Mouse (Mus musculus) CH12F3 (cell line): ENCODE results near the gene Psmb6.
"Not testable (repeated sequence)": the region's sequence is repeated elsewhere in the genome, so short reads cannot be mapped to it uniquely, and the experiment has no call there.

ENCODE experiments used
- in situ Hi-C: fragments of 300-500 bp; cut with MboI; formaldehyde crosslinking; loops from 2 replicates; pipeline ENCODE4 v1.14.3; 2020; ENCODE audit warnings: low sequenced_read_pairs

Psmb6 gene

DNA sequence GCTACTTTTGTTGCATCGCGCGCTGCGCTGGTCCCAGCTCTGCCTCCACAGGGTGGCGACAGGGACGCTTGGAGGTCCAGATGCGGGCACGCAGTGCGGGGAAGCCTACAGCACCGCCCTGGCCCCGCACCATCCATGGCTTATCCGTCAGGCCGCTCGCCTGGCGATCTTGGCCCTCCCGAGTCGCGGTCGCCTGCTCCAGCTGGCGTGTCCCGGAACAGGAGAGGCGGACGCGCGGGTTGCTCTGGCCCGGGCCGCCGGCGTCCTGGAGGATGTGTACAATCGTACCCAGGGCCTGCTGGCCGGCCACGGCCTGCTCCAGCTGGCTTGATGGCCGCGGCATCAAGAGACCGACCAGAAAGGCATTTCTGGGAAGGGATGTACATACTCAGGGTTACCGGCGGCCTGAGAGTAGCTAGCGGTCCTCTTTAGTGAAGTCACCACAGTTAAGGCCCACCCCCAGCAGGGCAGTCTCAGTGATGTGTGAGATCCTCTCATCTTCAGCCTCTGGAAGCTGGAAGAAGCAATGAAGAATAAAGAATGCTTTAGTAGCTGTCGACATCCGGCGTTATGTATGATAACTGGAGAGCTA, 4.9 kb upstream of the Psmb6 start:
- in situ Hi-C loops: loop anchor here (10.0 kb wide), 1 partner anchor 235 kb away; no protein-coding TSS in a partner anchor

DNA sequence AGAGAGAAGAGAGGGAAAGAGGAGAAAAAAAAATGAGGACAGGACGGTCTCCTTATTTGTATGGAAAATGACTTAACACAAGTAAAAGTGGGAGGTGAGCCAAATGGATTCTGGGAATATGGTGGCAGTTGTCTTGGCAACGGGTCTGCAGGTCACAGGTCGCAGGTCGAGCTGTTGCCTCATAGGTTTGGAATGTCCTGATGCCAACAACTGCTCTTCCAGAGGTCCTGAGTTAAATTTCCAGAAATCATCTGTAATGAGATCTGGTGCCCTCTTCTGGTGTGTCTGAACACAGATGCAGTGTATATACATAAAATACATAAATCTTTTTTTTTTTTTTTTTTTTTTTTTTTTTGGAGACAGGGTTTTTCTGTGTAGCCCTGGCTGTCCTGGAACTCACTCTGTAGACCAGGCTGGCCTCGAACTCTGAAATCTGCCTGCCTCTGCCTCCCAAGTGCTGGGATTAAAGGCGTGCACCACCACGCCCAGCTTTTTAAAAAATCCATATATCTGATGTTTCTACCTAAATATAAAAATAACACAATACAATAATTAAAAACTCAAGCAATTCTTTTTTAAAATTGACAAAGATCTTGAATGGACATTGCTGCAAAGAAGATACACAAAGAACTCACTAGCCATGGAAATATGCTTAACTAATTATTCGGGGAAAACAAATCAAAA, 1.7 kb upstream of the Psmb6 start:
- in situ Hi-C loops: loop anchor here (10.0 kb wide), 1 partner anchor 231 kb away; no protein-coding TSS in a partner anchor

- in situ Hi-C loops: loop anchor here (10.0 kb wide), 1 partner anchor 230 kb away; no protein-coding TSS in a partner anchor
Measured at GRCm38 (mm10) chr11:70524782-70525181, 385 bp upstream of the Psmb6 start.

GRCm38 (mm10) chr11:70525726-70526125, 559 bp downstream of the Psmb6 start:
- in situ Hi-C loops: loop anchor here (10.0 kb wide), 1 partner anchor 229 kb away; no protein-coding TSS in a partner anchor

GRCm38 (mm10) chr11:70526211-70526610, 1.0 kb downstream of the Psmb6 start:
- in situ Hi-C loops: loop anchor here (10.0 kb wide), 1 partner anchor 229 kb away; no protein-coding TSS in a partner anchor

GRCm38 (mm10) chr11:70528610-70529009, 3.4 kb downstream of the Psmb6 start:
- in situ Hi-C loops: loop anchor here (10.0 kb wide), 1 partner anchor 226 kb away; no protein-coding TSS in a partner anchor

DNA sequence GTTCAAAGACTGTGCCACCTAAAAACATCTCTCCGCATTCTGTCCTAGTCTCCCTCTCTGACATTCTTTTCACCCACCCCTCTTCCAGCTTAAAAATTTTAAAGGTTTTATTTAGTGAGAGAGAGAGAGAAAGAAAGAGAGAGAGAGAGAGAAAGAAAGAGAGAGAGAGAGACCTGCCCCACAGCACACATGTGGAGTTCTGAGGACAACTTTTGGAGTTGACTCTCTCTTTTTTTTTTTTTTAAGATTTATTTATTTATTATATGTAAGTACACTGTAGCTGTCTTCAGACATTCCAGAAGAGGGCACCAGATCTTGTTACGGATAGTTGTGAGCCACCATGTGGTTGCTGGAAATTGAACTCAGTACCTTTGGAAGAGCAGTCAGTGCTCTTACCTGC, 5.9 kb downstream of the Psmb6 start:
- in situ Hi-C loops: not testable (repeated sequence)

DNA sequence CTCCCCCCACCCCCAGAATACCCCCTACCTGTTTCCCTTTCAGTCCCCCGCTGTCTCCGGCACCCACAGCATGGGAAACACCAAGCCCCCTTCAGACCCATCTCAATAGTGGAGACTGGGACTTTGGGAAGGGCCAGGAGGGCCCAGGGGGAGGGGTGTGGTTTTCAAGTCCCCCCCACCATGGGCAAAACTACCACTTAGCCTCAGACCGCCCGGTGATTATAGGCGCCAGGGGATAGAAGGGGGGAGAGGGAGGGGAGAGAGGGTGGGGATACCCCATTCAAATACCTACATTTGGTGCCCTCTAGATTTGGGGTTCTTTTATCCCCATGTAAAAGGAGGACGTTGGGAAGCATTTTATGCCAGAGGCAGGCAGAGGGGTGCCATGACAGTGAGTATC, 7.7 kb downstream of the Psmb6 start, which contains the start of gene Gm40193:
Gene Gm40193 (minus strand): TSS at position 101 of the 400 bp plus-strand sequence.
- in situ Hi-C loops: no loop called here

DNA sequence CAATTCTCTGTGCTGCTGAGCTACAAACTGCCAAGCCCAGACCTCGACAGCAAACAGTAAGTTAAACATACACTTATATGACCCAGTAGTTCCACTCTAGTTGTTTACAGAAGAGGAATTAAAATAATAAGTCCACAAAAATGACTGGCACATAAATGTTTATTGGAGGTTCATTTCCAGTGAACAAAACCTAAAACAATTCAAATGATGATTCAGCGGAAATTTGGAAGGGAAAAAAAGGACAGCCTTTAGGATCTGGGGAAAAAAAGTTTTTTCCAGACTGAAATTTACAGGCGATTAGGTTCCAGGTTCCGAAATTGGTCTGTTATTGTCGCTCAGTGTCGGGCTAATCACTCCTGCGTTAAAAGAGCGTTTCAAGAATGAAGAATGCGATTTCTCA, 14.3 kb downstream of the Psmb6 start:
- in situ Hi-C loops: no loop called here

GRCm38 (mm10) chr11:70539877-70540587, 14.9 kb downstream of the Psmb6 start, which contains the start of gene Pld2:
Gene Pld2, plus strand, starts transcription at chr11:70540064.
- in situ Hi-C loops: no loop called here

DNA sequence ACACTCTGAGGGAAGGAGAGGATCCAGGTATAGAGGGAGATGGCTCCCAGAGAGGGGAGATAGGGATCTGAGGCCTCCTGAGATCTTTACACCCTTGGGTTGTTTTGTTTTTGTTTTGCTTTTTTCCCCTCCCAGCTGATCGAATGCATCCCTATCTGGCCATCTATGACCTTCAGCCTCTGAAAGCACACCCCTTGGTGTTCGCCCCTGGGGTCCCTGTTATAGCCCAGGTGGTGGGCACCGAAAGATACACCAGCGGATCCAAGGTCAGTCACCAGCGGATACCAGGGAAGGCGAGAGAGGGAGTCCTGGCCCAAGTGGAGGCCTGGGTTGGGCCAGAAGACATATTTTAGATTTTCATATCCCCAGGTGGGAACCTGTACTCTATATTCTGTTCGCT, 15.8 kb downstream of the Psmb6 start:
- in situ Hi-C loops: no loop called here

DNA sequence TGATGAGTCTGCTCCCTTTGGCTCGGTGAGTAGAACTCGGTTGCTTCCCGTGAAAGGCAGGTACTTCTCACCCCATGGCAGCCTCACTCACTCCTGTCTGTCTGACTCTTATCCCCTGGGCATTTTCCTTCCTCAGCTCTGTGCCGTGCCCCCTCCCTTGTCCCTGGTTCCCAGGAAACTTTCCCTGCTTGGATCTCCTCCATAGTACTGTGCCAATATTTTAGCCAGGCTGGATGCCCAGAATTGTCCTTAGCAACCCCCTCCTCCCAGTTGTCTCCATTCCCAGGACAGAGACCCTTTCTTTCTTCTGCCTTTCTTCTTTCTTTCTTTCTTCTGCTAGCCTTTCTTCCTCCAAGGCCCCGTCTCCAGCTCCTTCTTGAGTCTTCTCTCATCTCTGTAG, 16.2 kb downstream of the Psmb6 start:
- in situ Hi-C loops: no loop called here

- in situ Hi-C loops: no loop called here
Measured at GRCm38 (mm10) chr11:70544496-70544895, 19.3 kb downstream of the Psmb6 start.

- in situ Hi-C loops: no loop called here
Measured at GRCm38 (mm10) chr11:70551526-70551925, 26.4 kb downstream of the Psmb6 start.

DNA sequence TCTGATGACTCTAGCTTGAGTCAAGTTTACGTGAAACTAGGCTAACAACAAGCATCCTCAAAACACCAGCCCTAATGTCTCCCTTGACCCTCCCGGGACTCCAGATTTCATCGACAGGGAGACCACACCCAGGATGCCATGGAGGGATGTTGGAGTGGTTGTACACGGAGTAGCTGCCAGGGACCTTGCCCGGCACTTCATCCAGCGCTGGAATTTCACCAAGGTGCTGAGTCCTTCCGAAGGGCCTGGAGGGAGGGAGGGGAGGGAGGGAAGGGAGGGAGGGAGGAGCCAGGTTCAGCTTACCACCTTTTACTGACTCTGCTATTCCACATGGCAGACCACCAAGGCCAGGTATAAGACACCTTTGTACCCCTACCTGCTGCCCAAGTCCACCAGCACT, 28.8 kb downstream of the Psmb6 start:
- in situ Hi-C loops: no loop called here

- in situ Hi-C loops: no loop called here
Measured at GRCm38 (mm10) chr11:70557545-70557944, 32.4 kb downstream of the Psmb6 start.

- in situ Hi-C loops: no loop called here
Measured at GRCm38 (mm10) chr11:70561937-70562286, 36.7 kb downstream of the Psmb6 start.

DNA sequence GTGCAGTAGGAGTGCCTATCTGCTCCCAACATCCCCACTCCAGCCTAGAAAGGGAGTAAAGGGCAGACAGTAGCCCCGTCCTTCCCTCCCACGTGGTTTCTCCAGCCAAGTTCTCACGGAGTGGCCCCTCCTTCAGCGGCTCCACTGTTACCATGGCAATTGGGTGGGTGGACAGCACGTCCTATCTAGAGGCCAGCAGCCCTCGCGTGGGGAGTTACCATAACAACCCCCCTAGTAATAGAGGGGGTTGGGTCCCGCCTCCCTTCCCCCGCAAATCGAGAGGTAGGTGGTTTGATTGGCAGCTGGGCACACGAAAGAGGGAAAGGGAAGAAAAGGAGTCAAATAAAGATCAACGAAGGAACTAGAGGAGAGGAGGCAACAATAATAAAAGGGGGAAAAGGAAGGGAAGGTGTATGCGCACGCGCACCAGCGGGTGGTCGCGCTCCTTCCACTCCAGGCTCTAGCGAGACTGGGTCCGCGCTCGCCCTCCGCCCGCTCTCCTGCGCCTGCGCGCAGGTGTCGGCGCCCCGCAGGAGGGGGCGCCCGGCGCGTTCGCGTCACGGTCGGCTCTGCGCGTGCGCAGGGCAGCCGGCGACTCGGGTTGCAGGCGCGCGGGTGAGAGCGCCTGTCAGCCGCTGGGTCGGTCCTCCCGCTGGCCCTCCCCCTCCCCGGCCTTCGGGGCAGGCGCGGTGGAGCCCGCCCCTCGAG, 37.3 kb downstream of the Psmb6 start, which contains the start of gene Mink1:
Gene Mink1 (plus strand): TSS at position 595 of the 708 bp plus-strand sequence.
- in situ Hi-C loops: no loop called here

- in situ Hi-C loops: no loop called here
Measured at GRCm38 (mm10) chr11:70562995-70563469, 37.9 kb downstream of the Psmb6 start.

- in situ Hi-C loops: no loop called here
Measured at GRCm38 (mm10) chr11:70563470-70564275, 38.5 kb downstream of the Psmb6 start.
